ENCODE assay signal across 10 mouse cellular contexts in the genomic region with DNA sequence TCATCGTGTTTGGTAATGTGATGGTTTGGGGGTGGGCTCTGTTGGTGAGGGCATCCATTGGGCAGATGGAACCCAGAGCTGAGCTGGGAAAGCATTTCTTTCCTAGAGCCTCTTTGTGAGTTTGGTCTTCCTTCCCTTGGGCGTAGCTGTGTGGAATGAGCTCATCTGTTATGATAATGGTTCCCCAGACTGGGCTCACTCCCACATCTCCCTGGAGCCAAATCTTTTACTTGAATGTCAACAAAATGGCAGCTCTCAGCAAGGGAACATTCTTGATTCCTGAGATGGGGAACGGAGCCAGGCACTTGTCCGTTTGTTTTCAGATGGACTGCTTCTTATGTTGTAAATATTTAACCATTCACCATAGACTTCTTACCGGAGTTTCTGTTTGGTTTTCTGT.
DNase-seq lines count a peak whose midpoint lies in the region; ATAC-seq lines count a peak whose summit lies in the region.
"Had no signal": no experiment of that assay in that cellular context is flagged by ENCODE, and none has a peak within 500 bp of the region (broad histone marks: within the 10 kb centered on the region; RNA-seq: fewer than 3 reads in every experiment).

No protein-coding gene starts in this region.

- no peak overlapping the region for H3K4me3 ChIP-seq in lung, embryonic 15.5 days
- H3K4me3 ChIP-seq: liver, embryonic 13.5 days had no signal

- peak; percentile 8 for DNase-seq in gastrocnemius, adult 18-20 months (ENCODE audit: low spot score)
- no peak for DNase-seq in gastrocnemius, postnatal 10 days
- DNase-seq in NIH3T3 (ENCODE audit: low read depth): peak; percentile 72
- peak; percentile 37 for DNase-seq in heart, postnatal 25 days (ENCODE audit: low spot score)
- no peak for DNase-seq in thymus, postnatal 14 days
- no peak for DNase-seq in thymus, adult 18-20 months
- DNase-seq: liver, embryonic 13.5 days had no signal

- H3K4me1 ChIP-seq in lung, embryonic 15.5 days: peaks cover 28% of the 10 kb centered on the region

- no peak overlapping the region for H3K9ac ChIP-seq in lung, embryonic 15.5 days
- H3K9ac ChIP-seq: liver, embryonic 13.5 days had no signal

- WGBS in lung, embryonic 15.5 days: 19% methylated on average over 5 of the region's 5 CpGs

- ATAC-seq in lung, embryonic 15.5 days (ENCODE audit: borderline replicate concordance, extremely low read depth, low FRiP score, low TSS enrichment): peak; percentile 79; the same call in 1 of the 2 replicates
- ATAC-seq in inflammation-experienced regulatory T-cells, adult 6 months: no peak

- H3K4me2 ChIP-seq in lung, embryonic 15.5 days: no peak overlapping the region
- H3K4me2 ChIP-seq: liver, embryonic 13.5 days had no signal

- intact Hi-C loops in heart, postnatal 25 days (cut with DNase I): no loop called here

- H3K9me3 ChIP-seq in lung, embryonic 15.5 days: no peaks in the 10 kb centered on the region
- H3K9me3 ChIP-seq: liver, embryonic 13.5 days had no signal

- H3K36me3 ChIP-seq in lung, embryonic 15.5 days: no peaks in the 10 kb centered on the region
- H3K36me3 ChIP-seq: liver, embryonic 13.5 days had no signal

- peak overlapping the region; percentile 61 for H3K27ac ChIP-seq in lung, embryonic 15.5 days
- H3K27ac ChIP-seq: liver, embryonic 13.5 days had no signal

- H3K27me3 ChIP-seq in lung, embryonic 15.5 days: no peaks in the 10 kb centered on the region
- H3K27me3 ChIP-seq: CH12.LX; liver, embryonic 13.5 days had no signal

Comparison
In these comparisons a context has a peak if more than half of its experiments do, and no peak if none do; other contexts are left out.
1. DNase-seq: peak in gastrocnemius, adult 18-20 months (single experiment), NIH3T3 (single experiment) and heart, postnatal 25 days (single experiment); none in gastrocnemius, postnatal 10 days (single experiment), thymus, postnatal 14 days (single experiment) and thymus, adult 18-20 months (0 of 2).